Mouse (Mus musculus) gastrocnemius, adult 18-20 months (tissue): Measurements from ENCODE around the gene Gars. TPM values are rescaled to one million over a fixed set of nuclear protein-coding genes. Genes with fewer than 3 reads are reported as not detected.
A peak's percentile ranks its signal among the peaks of the same experiment; 100 is the strongest.

Experiments used
- DNase-seq: peaks from one replicate; pipeline ENCODE4 v3.0.0; 2021; ENCODE audit warnings: low spot score
- total RNA-seq, 2 experiments: library from RNA; stranded (reverse); gene quantifications; 2 replicates each; pipeline ENCODE4 v1.2.3; 2021

The Gars gene
- total RNA-seq, 2 experiments from 2014 or later, result 59.2 to 59.4 TPM

DNA sequence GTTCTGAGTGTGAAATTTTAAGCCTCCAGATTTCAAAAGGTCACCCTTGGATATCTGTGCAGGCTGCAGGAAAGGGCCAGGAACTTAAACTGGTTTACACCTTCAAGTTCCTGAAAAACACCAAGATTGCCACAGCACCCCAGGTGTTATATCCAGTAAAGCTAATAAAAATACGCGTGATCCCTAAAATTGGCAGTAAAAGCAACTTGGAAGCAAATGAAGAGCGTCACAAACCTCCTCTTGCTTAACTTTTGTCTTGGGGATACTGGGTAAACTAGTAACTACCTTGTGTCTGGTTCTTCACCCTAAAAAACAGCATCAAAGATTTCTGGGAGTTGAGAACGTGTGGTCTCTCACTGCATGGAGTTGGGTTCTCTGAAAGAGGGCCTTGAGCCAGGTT is 1.1 kb upstream of the Gars start:
- no peak for DNase-seq

DNA sequence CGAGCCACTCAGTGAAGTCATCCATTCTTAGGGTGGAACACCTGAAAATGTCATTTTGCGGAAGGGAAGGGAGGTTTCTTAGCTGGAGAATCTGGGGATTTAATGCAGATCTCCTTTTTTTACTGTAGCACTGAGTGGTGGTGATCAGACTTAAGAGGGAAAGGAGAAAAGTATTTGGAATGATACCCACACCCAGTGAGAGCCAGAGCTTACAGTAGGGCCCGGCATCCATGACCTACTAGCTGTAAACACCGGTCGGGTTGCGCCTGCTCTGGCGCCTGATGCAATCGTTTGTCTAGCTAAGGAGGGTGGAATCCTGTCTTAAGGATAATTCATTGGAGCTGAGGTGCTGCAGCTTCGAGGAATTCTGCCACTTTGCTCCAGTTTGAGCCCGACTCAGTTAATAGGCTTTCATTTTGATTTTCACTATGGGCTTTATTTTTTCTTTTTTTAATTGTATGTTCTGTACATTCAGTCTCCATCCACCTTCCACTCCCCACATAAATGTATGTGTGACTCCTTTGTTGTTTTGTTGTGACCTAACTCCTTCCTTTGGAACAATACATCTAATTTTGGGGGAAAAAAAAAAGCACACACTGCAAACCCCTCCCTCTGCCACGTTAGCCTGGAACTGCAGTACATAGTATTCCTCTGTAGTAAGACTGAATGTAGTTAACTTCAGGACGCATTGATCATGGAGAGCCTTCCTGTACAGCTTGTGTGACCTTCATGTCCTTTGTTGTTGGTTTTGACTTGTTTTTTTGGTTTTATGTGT is 1.1 kb downstream of the Gars start:
- no peak for DNase-seq

DNA sequence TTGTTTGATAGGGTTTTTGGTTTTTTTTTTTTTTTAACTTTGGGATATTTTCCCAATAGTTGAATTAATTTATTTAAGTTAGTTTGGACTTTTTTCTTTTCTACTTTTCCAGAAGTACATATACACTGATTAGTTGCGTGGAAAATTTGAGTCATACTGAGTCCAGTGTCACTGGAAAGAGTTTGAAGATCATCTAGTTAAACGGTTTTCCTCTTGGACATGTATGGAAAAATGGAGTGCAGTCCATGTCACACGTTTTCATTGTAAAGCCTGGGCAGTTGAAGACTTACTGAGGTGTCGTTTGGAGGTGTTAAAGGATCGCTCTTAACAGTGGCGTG is 1.6 kb downstream of the Gars start:
- DNase-seq, result no peak

DNA sequence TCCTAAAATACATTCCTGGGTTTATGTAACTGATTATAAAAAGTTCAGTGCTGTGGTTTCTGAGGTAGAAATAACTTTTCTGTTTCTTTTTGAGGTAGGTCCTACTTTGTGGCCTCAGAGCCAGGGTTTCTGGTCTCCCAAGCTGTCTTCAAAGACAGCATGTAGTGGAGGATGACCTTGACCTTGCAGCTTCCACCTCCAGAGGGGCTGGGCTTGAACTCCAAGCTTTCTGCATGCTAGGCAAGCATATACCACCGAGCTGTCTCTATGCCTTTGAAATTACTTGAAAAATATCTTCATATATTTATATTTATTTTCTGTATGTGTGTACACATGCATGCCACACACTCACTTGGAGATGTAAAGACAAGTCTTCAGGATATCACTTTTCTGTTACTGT is 2.2 kb downstream of the Gars start:
- no peak for DNase-seq

DNA sequence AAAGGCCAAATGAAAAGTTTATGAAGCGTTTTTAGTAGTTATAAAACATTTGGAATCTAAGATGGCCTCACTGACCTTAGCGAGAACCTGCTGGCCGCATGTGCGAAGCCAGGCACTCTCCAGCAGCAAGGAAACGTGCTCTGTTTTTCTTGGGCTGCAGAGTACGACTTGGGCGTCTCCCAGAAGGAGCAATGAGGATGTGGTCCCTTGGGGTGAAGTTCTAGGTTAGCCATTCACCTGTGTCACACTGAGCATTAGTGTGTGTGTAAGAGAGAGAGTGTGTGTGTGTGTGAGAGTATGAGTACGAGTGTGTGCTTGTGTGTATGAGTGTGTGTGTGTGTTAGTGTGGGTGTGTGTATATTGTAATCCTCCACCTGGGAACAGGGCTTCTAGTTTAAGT is 5.4 kb downstream of the Gars start:
- DNase-seq, result no peak

DNA sequence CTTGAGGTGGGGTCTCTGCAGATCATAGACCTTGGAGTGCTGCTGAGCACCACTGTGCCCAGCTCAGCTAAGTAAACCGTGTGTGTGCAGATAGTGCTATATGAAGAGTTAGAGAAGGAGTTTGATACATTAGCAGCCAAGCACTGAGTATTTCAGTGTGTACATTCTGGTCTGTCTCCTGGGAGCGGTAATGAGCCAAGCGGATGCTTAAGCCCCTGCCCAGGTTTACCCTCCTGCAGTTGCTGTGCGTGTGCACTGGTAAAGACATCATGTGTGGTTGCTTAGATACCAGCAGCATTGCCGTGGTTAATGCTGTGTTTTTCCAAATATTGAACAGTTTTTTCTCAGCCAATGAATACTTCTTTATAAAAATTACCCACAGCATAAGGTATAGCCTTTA is 6.7 kb downstream of the Gars start:
- no peak for DNase-seq

DNA sequence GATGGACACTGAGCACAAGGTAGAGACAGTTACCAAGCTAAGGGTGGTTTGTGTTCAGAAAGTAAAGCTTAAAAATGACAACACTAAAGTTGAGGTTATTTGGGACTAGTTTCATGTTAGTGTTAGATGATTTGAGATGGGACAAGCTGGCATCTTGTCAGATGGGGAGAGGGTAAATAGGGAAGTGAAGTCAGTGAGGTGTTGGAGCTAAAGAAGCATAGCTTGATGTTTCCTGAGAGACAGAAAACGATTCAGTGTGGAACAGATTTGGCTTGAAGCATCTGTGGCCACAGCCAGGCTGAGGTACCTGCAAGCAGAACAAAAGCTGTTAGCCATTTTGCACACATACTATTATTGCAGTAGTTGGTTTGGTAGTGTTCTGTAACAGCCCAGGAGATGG is 7.5 kb downstream of the Gars start:
- DNase-seq, result no peak

DNA sequence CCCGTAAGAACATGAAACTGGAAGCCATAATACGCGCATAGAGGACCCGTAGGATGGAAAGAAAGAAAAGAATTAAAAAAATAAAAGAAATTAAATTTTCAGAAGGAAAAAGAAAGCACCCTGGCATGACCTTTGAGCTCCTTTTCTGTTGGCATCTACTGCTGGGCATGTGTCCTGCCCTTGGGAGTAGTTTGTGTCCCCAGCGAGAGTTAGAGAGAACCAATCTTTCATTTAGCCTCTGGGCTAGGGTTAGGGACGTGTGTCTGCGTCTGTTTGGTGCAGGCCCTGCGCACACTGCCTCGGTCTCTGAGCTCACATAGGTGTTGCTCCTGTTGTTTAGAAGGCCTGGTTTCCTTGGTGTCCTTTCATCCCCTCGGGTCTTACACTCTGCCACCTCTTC is 11.4 kb downstream of the Gars start:
- DNase-seq, result no peak

DNA sequence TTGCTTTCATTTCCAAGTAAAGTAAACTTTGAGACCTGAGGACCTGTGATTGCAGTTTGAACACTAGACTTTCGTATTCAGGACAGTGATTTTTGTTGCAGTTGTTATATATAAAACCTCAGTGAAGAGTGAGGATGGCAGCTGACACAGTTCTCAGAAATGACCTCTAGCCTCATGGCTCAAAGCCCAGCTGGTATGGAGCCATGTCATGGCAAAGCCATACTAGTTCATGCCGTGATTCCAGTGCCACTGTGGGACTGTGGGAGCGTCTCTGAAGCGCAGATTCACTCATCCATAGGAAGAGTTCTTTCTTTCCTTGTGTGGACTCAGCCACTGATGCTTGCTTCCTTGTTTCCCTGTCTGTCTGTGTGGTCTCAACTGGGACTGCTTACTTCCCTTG is 16.7 kb downstream of the Gars start:
- no peak for DNase-seq

DNA sequence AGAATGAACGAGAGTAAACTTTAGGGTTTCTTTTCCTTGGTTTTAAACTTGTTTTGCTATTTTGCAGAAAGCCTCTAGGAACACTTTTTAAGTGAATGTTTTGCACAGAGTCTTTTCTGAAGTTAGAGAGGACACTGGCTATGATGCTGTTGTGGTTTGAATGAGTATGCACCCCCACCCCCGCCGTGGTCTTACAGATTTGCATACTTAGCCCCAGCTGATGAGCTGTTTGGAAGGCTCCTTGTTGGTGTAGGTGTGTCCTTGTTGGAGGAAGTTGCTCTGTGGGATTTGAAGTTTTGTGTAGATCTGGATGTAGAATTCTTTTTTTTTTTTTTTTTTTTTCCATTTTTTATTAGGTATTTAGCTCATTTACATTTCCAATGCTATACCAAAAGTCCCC is 19.6 kb downstream of the Gars start:
- no peak for DNase-seq

DNA sequence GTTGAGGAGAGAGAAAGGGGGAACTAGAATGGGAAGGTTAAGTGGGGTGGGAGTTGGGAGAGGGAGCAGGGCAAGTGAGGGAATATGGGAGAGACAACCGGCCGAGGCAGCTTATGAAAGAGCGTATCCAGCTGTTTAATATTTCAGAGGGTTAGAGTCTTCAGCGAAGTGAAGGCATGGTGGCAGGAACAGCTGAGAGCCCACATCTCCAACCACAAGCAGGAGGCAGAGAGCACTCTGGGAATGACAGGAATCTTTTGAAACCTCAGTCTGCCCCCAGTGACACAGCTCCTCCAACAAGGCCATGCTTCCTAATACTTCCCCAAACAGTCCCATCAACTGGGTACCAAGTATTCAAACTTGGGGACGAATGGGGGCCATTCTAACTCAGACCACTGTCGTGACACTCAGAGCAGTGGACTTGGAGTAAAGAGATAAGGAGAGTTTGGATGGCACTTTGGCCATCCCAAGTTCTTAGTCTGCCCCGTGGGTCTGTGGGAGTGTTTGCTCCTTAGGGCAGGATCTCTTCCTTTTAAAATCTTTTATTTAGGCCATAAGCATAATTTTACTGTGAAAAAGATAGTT is 22.5 kb downstream of the Gars start:
- DNase-seq, result no peak

DNA sequence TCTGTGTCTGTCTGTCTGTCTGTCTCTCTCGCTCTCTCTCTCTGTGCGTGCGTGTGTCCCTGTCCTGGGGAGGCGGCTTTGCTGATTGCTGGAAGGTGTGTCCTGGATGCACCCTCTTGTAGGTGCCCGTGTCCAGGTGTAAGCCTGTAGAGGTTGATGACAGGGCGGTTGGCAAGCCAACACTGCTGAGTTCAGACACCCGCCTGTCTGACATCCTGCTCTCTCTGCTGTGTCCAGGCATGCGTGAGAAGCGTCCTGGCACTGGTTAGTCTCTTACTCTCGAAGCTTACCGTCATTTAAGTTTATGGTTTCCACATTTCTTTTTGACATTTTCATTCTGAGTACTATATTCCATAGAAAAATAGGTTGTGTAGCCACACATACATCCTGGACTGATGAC is 23.5 kb downstream of the Gars start:
- no peak for DNase-seq

DNA sequence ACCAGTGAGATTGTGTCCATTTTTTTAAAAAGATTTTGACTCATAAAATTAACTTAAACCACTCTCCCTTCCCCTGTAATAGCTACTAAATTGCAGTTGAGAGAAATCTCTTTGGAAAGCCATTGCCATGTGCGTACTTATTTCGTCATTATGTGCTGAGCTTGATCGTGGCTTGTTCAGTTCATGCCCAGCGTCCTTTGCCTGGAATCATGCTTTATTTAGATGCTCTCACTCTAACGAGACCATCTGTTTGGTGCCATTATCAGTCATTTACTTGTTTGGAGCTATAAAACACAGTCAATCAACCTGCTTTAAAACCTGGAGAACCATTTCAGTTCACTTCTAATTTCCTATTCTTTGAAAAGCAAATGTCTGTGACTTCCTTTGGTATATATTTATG is 24.4 kb downstream of the Gars start:
- no peak for DNase-seq

DNA sequence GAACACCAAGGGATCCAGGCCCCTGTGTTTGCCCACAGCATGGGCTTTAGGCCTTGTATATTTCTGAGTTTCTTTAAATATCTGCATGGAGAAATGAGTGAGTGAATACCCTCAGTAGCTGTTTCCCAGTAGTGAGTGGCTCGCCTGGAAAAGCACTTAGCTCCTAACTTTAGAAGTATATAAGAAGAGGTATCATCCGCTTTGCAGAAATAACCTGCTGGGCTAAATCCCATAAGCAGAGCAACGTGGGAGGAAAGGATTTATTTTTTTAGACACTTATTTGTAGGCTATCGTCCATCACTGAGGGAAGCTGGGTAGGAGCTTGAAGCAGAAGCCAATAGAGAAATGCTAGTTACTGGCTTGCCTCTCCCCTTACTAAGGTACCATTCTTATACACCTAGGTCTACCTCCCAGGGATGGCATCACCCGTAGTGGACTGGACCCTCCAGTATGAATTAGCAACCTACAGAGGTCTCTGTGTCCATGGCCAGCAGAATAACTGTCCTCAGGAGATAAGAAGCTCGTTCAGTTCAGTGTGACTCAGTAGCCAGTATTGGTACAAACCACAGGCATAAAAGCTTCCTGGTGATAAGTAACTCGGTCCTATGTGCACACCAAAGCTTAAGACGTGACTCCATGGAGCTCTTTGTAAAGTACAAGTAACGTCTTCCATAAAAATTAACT is 26.1 kb downstream of the Gars start:
- no peak for DNase-seq

DNA sequence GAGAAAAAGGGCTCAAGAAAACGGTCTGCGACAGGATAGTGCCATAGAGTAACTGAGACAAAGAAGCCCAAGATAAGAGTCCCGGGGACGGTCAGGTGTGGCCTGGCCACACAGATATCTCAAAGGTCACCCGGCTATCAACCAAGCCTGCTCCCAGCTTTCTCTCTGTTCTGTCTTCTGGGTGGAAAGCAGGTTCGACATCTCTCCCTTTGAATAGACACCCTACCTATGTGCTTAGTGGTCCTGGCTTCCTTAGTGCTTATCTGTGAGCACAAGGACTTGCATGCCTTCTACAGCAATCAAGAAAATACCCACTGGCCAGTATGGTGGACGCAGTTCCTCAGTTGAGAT is 26.6 kb downstream of the Gars start:
- DNase-seq, result no peak

DNA sequence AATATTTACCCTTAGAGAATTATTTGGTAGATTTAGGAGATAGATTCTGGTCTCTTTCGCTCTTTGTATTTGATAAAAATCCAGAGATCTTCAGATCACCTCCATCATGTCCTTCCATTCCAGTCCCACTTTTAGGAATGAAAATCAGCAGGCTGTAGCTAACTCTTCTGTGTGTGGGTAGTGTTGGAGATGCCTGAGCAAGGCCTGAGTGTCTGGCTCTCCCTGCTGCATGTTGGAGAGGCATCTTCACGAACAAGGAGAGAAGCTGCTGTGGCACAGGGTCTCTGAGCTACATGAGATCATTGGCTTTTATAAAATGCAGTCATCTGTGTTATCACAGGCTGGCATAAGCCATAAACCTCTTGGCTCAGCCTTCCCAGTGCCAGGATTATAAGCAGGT is 28.1 kb downstream of the Gars start:
- DNase-seq, result no peak

DNA sequence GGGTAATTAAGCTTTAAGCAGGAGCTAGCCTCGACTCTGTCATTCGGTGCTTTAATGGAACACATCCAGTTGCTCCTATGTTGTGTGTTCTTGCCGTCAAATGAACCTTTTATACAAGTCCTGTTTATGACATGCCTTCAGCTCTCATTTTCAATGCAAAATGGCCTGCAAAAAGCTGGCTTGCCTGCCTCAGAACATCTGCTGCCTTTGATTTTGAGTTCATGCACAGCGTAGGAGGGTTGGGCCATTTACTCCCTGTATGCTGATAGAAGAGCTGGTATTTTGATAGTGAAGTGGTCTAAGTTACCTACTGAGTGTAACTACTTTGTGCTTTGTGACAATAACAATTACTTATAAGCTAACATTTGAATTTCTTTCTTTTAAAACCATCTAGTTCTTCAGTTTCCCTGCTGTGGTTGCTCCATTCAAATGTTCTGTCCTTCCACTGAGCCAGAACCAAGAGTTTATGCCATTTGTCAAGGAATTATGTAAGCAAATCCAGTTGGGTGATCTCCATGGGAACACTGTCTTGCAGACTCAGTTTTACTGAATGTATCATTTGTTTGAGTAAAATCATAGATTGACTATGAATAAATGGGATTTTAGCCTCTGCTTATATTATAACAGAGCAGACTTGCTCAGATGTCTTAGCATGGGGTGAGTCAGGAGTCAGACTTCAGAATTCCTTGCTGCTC is 38.9 kb downstream of the Gars start:
- DNase-seq, result no peak

DNA sequence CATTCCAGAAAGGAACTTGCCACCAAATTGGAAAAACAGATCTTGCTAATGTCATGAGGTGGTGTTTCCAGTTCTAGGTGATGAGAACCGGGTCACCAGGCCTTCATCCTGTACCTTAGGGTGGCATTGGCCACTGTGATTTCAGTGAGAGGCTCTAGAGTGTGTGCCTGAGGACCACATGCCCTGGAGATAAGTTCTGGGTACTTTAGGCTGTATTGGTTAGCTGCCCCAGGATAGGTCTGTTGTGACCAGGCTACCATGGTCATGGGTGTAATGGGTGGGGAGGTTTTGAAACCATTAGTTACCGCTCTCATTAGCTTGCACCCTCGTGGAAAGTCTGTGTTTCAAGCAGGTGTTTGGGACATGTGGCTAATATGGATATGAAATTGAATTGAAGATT is 43.6 kb downstream of the Gars start:
- DNase-seq, result no peak

DNA sequence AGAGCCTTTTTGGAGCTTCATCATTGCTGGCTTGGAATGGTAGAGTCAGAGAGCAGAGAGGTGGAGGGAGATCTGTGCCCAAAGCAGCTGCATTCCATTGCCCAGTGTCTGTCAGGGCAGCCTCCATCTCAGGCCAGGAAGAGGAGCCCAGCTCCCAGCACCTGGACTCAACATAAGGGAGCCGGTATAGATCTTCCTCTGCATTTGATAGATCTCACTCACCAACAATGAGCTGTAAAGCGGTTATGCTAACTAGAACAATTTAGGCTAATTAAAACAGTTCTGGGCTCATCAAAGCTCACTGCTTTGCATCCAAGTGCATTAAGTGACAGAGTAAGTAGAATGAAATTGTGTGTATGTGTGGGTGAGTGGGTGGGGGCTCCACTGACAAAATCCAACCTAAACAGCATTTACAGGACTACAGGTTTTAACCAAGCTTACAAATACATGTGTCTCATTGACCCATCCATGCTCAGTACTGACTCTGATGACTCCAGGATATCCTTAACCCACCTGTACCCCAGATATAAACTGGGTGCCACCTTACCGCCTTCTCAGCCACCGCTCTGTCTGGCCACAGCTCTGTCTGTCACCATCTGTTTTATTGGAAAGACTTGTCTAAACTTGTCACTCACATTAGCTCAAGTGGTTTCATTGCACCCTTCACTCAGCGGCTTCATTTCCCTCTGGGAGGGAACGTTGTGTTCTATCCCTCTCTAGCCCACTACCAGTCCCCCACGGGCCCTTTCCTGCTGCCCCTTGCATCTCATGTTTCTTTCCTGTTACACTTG is 44.6 kb downstream of the Gars start:
- no peak for DNase-seq

DNA sequence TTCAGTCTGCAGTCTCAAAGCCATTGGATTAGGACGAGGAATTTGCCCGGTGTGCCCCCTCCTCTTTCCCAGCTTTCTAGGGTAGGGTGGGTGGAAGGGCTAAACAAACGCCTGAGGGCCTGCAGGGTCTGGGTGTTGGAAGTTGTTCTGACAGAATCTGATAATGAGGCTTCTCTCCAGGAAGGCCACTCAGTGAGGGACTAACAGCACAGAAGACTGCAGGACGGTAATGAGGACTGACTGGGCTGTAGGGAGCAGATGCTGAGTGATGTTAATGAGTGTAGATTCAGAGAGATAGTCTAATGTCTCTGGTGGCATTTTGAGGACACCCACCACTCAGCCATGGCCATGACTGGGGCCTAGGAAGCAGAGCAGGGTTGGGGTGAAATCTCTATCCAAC is 49.5 kb downstream of the Gars start:
- DNase-seq, result no peak

DNA sequence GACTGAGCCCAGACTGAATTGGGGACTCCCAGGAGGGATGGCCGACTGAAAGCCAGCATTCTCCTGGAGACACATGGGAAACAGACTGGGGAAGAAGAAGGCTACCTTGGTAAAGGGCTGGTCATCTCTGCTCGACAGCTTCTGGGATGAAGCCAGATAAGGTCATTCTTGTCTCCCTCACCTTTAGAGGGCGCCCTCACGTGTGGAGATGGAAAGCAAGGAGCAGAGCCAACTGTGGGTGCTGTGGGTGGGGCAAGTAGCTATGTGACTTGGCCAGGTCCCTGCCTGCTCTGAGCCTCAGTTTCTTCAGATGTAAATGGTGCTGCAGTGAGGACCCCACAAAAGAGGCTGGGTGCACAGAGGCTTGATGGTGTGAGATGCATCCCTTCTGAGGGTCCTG is 52.8 kb downstream of the Gars start:
- DNase-seq, result peak; percentile 47

DNA sequence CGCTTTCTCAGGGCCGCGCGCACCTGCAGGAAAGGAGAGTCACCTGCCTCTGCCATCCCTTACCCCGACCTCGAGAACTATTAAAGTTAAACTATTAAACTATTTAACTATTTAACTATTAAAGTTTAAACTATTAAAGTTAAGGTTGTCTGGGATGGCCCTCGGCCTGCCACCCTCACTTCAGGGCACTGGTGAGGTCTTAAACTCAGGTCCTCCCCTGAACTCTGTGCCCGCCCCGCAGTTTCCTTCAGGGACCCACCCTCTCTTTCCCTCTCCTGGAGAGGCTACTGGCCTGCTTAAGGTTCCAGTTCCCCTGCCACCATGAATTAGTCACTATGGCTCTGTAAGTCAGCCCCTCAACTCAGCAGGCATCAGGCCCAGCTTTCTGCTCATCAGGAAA is 53.6 kb downstream of the Gars start:
- DNase-seq, result no peak
